Mouse (Mus musculus) heart, postnatal 25 days (tissue): ENCODE data around the gene Zfp457. TPM values are rescaled to one million over a fixed set of nuclear protein-coding genes. Genes with fewer than 3 reads are reported as not detected.
"Not testable (repeated sequence)": the region's sequence is repeated elsewhere in the genome, so short reads cannot be mapped to it uniquely, and the experiment has no call there.

Source experiments
- DNase-seq: peaks from one replicate; pipeline ENCODE4 v3.0.0; 2022; ENCODE audit warnings: low spot score
- intact Hi-C: fragments of 180-260 bp; cut with DNase I; formaldehyde crosslinking; loops from one replicate; pipeline ENCODE4 v1.15.1; 2025
- total RNA-seq, 2 experiments: library from RNA; stranded (reverse); gene quantifications; 2 replicates each; pipeline ENCODE4 v1.2.3; 2021

Zfp457 gene
- total RNA-seq, result 1 to 10 TPM; 3.6 to 3.7 TPM

DNA sequence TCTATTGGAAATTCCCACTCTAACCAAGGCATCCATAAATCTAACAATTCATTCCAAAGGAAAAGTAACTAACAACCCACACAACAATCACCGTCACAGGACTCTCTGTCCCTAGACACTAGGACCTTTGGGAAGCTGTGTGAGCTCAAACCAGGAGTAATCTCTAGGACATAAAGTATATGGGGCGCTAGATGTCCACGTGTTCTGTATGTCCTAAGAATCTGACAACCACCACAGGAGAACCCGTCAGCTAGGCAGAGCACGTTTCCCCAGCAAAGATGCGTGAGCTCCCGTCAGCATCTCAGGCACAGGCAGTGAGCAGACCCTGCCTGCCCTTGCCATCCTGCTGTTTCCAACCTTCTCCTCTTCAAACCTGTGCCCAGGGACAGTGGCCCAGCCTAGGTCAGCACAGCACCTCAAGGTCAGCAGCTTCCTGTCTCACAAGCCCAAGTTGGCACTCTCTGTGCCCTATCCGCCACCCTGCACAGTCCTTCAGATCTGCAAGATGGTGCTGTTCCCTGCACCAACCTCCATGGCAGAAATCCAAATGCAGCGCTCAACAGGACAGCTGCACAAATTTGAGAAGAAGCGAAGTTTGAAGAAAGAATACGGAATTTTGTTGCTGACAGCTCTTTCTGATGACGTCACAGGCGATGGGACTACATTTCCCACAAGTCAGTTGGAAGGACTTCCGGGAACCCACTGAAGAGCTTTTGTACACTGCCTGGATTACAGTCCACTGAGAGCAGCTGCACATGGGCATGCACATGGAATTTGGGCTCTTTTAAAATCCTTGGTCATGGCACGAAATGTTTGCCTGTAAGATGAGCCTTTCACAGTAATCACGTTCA lies at the start of gene Zfp457:
Gene Zfp457 (minus strand): TSS at position 664 of the 851 bp plus-strand sequence.
- DNase-seq, result peak; percentile 67
- intact Hi-C loops, result loop anchor here (2.0 to 5.0 kb wide), 3 partner anchors 27 to 177 kb away; partner anchors contain the start of gene Zfp595

GRCm38 (mm10) chr13:67351854-67352253 lies 45.6 kb upstream of the Zfp457 start:
- DNase-seq, result no peak
- intact Hi-C loops, result no loop called here

DNA sequence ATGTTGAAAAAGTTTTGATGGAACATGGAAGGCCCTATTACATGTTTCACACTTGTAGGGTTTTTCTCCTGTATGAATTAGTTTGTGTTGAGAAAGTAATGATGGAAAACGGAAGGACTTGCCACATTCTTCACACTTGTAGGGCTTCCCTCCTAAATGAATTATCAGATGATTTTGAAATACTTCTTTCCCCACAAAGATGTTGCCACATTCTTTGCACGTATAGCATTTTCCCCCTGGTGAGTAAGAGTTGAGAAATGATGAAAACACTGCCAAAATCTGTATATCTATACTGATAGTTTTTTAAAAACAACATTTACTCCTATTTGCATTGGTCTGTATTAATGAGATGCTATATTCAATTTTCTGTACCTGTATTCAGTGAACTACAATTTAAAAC lies 37.1 kb upstream of the Zfp457 start:
- DNase-seq, result no peak
- intact Hi-C loops, result no loop called here

GRCm38 (mm10) chr13:67332877-67333276 lies 26.6 kb upstream of the Zfp457 start:
- no peak for DNase-seq
- intact Hi-C loops, result loop anchor here (2.0 kb wide), 1 partner anchor 26 kb away; the partner anchor contains the start of gene Zfp457

- intact Hi-C loops, result loop anchor here (2.0 kb wide), 1 partner anchor 25 kb away; the partner anchor contains the start of gene Zfp457
- peak; percentile 77 for DNase-seq
Measured at GRCm38 (mm10) chr13:67332019-67332724, 25.9 kb upstream of the Zfp457 start, which contains the start of gene Zfp595. Gene Zfp595, minus strand, starts transcription at chr13:67332570.

- DNase-seq, result no peak
- intact Hi-C loops, result loop anchor here (2.0 to 5.0 kb wide), 3 partner anchors 26 to 178 kb away; partner anchors contain the start of gene Zfp595
Measured at GRCm38 (mm10) chr13:67306718-67307117, 433 bp upstream of the Zfp457 start.

GRCm38 (mm10) chr13:67278314-67278713 lies 28.0 kb downstream of the Zfp457 start, which contains the start of gene Zfp458:
Gene Zfp458, minus strand, starts transcription at chr13:67278466.
- no peak for DNase-seq
- intact Hi-C loops, result no loop called here

- intact Hi-C loops, result loop anchor here (5.0 to 10.0 kb wide), 4 partner anchors 38 to 205 kb away; partner anchors contain the start of genes Zfp457, Zfp712 and Zfp759
- not testable (repeated sequence) for DNase-seq
Measured at GRCm38 (mm10) chr13:67269383-67270065, 36.8 kb downstream of the Zfp457 start.

- DNase-seq, result peak; percentile 53
- intact Hi-C loops, result loop anchor here (5.0 to 10.0 kb wide), 4 partner anchors 39 to 204 kb away; partner anchors contain the start of genes Zfp457, Zfp712 and Zfp759
Measured at GRCm38 (mm10) chr13:67268568-67269369, 37.5 kb downstream of the Zfp457 start.

Other genes starting within 250 kb of the Zfp457 start
- 1 to 10 TPM; 1.2 to 1.5 TPM for gene Zfp712, start 245.3 kb downstream of the Zfp457 start, total RNA-seq
- gene Zfp708, start 208.5 kb downstream of the Zfp457 start, total RNA-seq, result 1 to 10 TPM; 1.2 to 1.9 TPM
- 1 to 10 TPM; 2.0 to 3.3 TPM for gene Gm28557, start 197.9 kb downstream of the Zfp457 start, total RNA-seq
- 1 to 10 TPM in 1 of 2 experiments, under 1 TPM in 1; 0.95 to 1.1 TPM for gene Rslcan18, start 190.2 kb downstream of the Zfp457 start, total RNA-seq
- gene Zfp759, start 184.8 kb downstream of the Zfp457 start, total RNA-seq, result 1 to 10 TPM; 4.4 to 5.8 TPM
- 1 to 10 TPM; 2.9 to 3.8 TPM for gene Rsl1, start 133.3 kb downstream of the Zfp457 start, total RNA-seq
- gene Zfp455, start 112.0 kb downstream of the Zfp457 start, total RNA-seq, result under 1 TPM; 0.84 to 0.96 TPM
- gene Zfp458, start 28.0 kb downstream of the Zfp457 start, total RNA-seq, result 1 to 10 TPM; 1.3 to 3.0 TPM
- 1 to 10 TPM; 1.6 to 2.2 TPM for gene Zfp595, start 26.1 kb upstream of the Zfp457 start, total RNA-seq
- 1 to 10 TPM; 2.3 to 2.5 TPM for gene Gm28044, start 54.1 kb upstream of the Zfp457 start, total RNA-seq
- gene Zfp953, start 54.1 kb upstream of the Zfp457 start, total RNA-seq, result 1 to 10 TPM; 1.2 to 1.5 TPM
- 1 to 10 TPM in 1 of 2 experiments, under 1 TPM in 1; 0.70 to 2.1 TPM for gene Gm28041, start 69.2 kb upstream of the Zfp457 start, total RNA-seq
- 1 to 10 TPM in 1 of 2 experiments, under 1 TPM in 1; 0.88 to 1.2 TPM for gene Zfp456, start 69.3 kb upstream of the Zfp457 start, total RNA-seq
- 1 to 10 TPM; 1.6 to 1.9 TPM for gene Zfp429, start 93.3 kb upstream of the Zfp457 start, total RNA-seq
- under 1 TPM; 0.26 to 0.48 TPM for gene Zfp459, start 114.9 kb upstream of the Zfp457 start, total RNA-seq
- 1 to 10 TPM; 7.1 to 7.8 TPM for gene Zfp874a, start 145.1 kb upstream of the Zfp457 start, total RNA-seq
- 10 to 100 TPM; 17.0 to 19.5 TPM for gene Zfp874b, start 177.8 kb upstream of the Zfp457 start, total RNA-seq
- 1 to 10 TPM; 3.8 to 4.6 TPM for gene Zfp58, start 194.1 kb upstream of the Zfp457 start, total RNA-seq
- gene Gm26965, start 219.7 kb upstream of the Zfp457 start, total RNA-seq, result not detected
- 10 to 100 TPM in 1 of 2 experiments, 1 to 10 TPM in 1; 5.9 to 11.1 TPM for gene Zfp87, start 219.7 kb upstream of the Zfp457 start, total RNA-seq
- 1 to 10 TPM; 3.5 to 3.9 TPM for gene Zfp748, start 247.3 kb upstream of the Zfp457 start, total RNA-seq